Mouse (Mus musculus): ENCODE measurements around the gene Galk2. TPM values are rescaled to one million over a fixed set of nuclear protein-coding genes. Genes with fewer than 3 reads are reported as not detected.

The Galk2 gene
- polyA plus RNA-seq (2015; fragmentation: Nextera tagmentation; extraction: Ambion mirVana) = 37.7 and 41.4 TPM in 2 replicates

GRCm38 (mm10) chr2:125858521-125859280 is at the start of gene Galk2, which contains the start of gene Cops2:
Galk2 (plus strand) TSS chr2:125859109.
Cops2 (minus strand) TSS chr2:125859139.
- Histone ChIP-seq H3K4me2 (peak within 1 kb of the TSS; percentile 66), H3K4me3 (peak within 1 kb of the TSS; percentile 99), H3K27me3 (no peaks in the 10 kb centered on the region), H3K36me3 (no peaks in the 10 kb centered on the region), H3K9me3 (no peaks in the 10 kb centered on the region), H3K27ac (peak within 1 kb of the TSS; percentile 88), H3K4me1 (peaks cover 3% of the 10 kb centered on the region; the same call in 1 of the 2 replicates), H3K9ac (peak within 1 kb of the TSS; percentile 100)
- WGBS = under 1% methylated on average over 49 of the region's 54 CpGs
- ATAC-seq (ENCODE audit: insufficient number of reproducible peaks, insufficient read depth, low FRiP score, low TSS enrichment, low read depth) = peak; percentile 98

- ATAC-seq (ENCODE audit: insufficient number of reproducible peaks, insufficient read depth, low FRiP score, low TSS enrichment, low read depth) = no peak
- Histone ChIP-seq H3K27ac (peak overlapping the region; percentile 39; the same call in 1 of the 2 replicates), H3K36me3 (no peaks in the 10 kb centered on the region), H3K27me3 (no peaks in the 10 kb centered on the region), H3K4me2 (no peak overlapping the region), H3K9me3 (0 out of 2 replicates have a peak, but pooled peaks cover 5% of the 10 kb centered on the region), H3K9ac (no peak overlapping the region), H3K4me1 (peaks cover 6% of the 10 kb centered on the region; the same call in 1 of the 2 replicates), H3K4me3 (no peak overlapping the region)
- 28% methylated on average over 7 of the region's 7 CpGs for WGBS
Observed at GRCm38 (mm10) chr2:125809551-125809950, 49.4 kb upstream of the Galk2 start.

DNA sequence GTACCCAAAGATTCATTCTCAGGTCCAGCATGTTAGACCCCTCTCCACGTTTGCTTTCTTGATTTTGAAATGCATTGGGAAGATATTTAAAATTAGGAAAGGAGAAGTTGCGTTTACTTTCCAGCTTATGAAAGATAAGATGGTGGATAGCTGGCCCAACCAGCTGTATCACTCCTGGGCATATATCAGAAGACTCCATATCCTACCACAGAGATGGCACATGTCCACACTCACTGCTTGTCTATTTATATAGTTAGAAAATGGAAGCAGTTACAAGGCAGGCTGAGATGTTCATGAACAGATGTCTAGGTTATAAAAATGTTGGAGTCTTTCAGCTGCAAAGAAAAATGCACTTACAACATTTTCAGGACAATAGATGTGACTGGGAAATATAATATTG is 47.6 kb upstream of the Galk2 start:
- ATAC-seq (ENCODE audit: insufficient number of reproducible peaks, insufficient read depth, low FRiP score, low TSS enrichment, low read depth) = no peak
- H3K27me3 ChIP-seq = no peaks in the 10 kb centered on the region
- no peak overlapping the region for H3K27ac ChIP-seq
- H3K9me3 ChIP-seq = no peaks in the 10 kb centered on the region
- H3K4me2 ChIP-seq = no peak overlapping the region
- no peaks in the 10 kb centered on the region for H3K36me3 ChIP-seq
- H3K4me3 ChIP-seq = no peak overlapping the region
- no peak overlapping the region for H3K9ac ChIP-seq
- H3K4me1 ChIP-seq = peaks cover 6% of the 10 kb centered on the region; the same call in 1 of the 2 replicates
- 78% methylated on average over 2 of the region's 2 CpGs for WGBS

- WGBS = 69% methylated on average over 9 of the region's 9 CpGs
- H3K4me3 ChIP-seq = no peak overlapping the region
- H3K36me3 ChIP-seq = no peaks in the 10 kb centered on the region
- H3K27ac ChIP-seq = no peak overlapping the region
- peaks cover 5% of the 10 kb centered on the region; the same call in 1 of the 2 replicates for H3K4me1 ChIP-seq
- no peaks in the 10 kb centered on the region for H3K27me3 ChIP-seq
- H3K4me2 ChIP-seq = no peak overlapping the region
- no peak overlapping the region for H3K9ac ChIP-seq
- no peak for ATAC-seq (ENCODE audit: insufficient number of reproducible peaks, insufficient read depth, low FRiP score, low TSS enrichment, low read depth)
- H3K9me3 ChIP-seq = no peaks in the 10 kb centered on the region
Observed at GRCm38 (mm10) chr2:125813972-125814595, 44.8 kb upstream of the Galk2 start.

GRCm38 (mm10) chr2:125820397-125820796 is 38.5 kb upstream of the Galk2 start:
- no peaks in the 10 kb centered on the region for H3K27me3 ChIP-seq
- no peak overlapping the region for H3K4me2 ChIP-seq
- H3K9ac ChIP-seq = no peak overlapping the region
- H3K36me3 ChIP-seq = no peaks in the 10 kb centered on the region
- no peak overlapping the region for H3K4me3 ChIP-seq
- no peak for ATAC-seq (ENCODE audit: insufficient number of reproducible peaks, insufficient read depth, low FRiP score, low TSS enrichment, low read depth)
- H3K9me3 ChIP-seq = no peaks in the 10 kb centered on the region
- 82% methylated on average over 4 of the region's 4 CpGs for WGBS
- no peaks in the 10 kb centered on the region for H3K4me1 ChIP-seq
- no peak overlapping the region for H3K27ac ChIP-seq

DNA sequence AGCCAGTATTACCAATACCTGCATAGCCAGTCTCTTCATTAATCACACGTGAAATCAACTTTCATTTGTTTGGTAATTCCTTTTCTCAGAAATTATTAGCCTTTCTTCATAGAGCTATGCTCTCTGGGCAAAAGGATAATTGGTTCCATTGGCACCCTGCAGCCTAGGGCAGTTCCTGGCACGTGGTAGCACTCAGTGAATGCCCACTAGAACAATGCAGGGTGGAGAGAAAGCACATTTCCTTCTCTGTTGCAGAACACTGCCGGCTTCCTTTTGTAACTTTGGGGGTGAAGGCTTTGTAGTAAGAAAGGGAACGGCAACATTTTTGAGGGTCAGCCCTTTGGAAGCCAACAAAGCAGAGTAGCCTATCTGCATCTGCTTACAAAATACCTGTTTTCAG is 32.7 kb upstream of the Galk2 start:
- no peak overlapping the region for H3K4me2 ChIP-seq
- H3K9ac ChIP-seq = no peak overlapping the region
- ATAC-seq (ENCODE audit: insufficient number of reproducible peaks, insufficient read depth, low FRiP score, low TSS enrichment, low read depth) = no peak
- WGBS = 69% methylated on average over 4 of the region's 4 CpGs
- no peaks in the 10 kb centered on the region for H3K27me3 ChIP-seq
- no peaks in the 10 kb centered on the region for H3K9me3 ChIP-seq
- peaks cover 20% of the 10 kb centered on the region; the same call in 1 of the 2 replicates for H3K36me3 ChIP-seq
- no peak overlapping the region for H3K4me3 ChIP-seq
- no peaks in the 10 kb centered on the region for H3K4me1 ChIP-seq
- H3K27ac ChIP-seq = no peak overlapping the region

- no peak for ATAC-seq (ENCODE audit: insufficient number of reproducible peaks, insufficient read depth, low FRiP score, low TSS enrichment, low read depth)
- Histone ChIP-seq H3K4me2 (no peak overlapping the region), H3K27me3 (no peaks in the 10 kb centered on the region), H3K9me3 (no peaks in the 10 kb centered on the region), H3K4me1 (no peaks in the 10 kb centered on the region), H3K9ac (no peak overlapping the region), H3K27ac (no peak overlapping the region), H3K36me3 (peaks cover 35% of the 10 kb centered on the region), H3K4me3 (no peak overlapping the region)
- WGBS = 88% methylated on average over 4 of the region's 4 CpGs
Observed at GRCm38 (mm10) chr2:125827898-125828297, 31.0 kb upstream of the Galk2 start.

DNA sequence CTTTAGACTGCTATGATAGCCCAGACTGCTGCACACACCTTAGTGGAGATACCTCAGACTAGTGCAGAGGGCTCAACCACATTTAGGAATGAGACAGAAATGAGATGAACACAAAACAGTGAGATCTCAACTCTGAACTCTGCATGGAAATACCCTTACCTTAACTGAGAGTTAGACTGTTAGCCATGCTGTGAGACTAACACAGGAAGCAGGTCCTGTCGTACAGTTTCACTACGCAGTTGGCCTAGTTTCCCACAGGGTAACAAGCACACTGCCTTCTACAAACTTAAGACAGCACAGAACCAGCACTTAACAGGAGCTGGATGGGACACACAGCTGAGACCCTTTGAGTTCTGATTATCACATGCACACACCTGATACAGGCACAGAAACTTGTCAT is 29.0 kb upstream of the Galk2 start:
- Histone ChIP-seq H3K4me2 (no peak overlapping the region), H3K36me3 (peaks cover 51% of the 10 kb centered on the region), H3K27me3 (no peaks in the 10 kb centered on the region), H3K9ac (no peak overlapping the region), H3K27ac (no peak overlapping the region), H3K4me3 (no peak overlapping the region), H3K9me3 (no peaks in the 10 kb centered on the region), H3K4me1 (no peaks in the 10 kb centered on the region)
- ATAC-seq (ENCODE audit: insufficient number of reproducible peaks, insufficient read depth, low FRiP score, low TSS enrichment, low read depth) = no peak
- 91% methylated on average over 2 of the region's 2 CpGs for WGBS

DNA sequence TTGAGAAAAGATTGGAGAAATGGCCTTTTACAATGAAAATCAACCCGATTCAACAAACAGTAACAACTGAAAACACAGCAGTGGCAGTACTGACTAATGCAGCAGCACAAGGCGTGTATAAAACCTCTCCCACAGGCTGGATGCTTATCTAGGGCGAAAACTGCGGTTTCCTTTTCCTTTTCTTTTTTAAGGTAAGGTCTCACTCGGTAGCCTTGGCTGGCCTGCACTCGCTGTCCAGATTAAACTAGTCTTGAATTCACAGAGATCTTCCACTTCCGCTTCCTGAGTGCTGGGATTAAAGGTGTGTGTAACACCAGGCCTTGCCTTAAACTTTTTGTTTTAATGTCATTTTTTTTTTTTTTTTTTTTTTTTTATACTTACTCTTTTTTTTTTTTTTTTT is 20.8 kb upstream of the Galk2 start:
- no peak overlapping the region for H3K27ac ChIP-seq
- no peak overlapping the region for H3K4me3 ChIP-seq
- H3K9ac ChIP-seq = no peak overlapping the region
- no peaks in the 10 kb centered on the region for H3K4me1 ChIP-seq
- peaks cover 65% of the 10 kb centered on the region for H3K36me3 ChIP-seq
- no peak for ATAC-seq (ENCODE audit: insufficient number of reproducible peaks, insufficient read depth, low FRiP score, low TSS enrichment, low read depth)
- H3K4me2 ChIP-seq = no peak overlapping the region
- WGBS = 97% methylated on average over 7 of the region's 7 CpGs
- H3K9me3 ChIP-seq = no peaks in the 10 kb centered on the region
- no peaks in the 10 kb centered on the region for H3K27me3 ChIP-seq

GRCm38 (mm10) chr2:125838708-125839284 is 20.1 kb upstream of the Galk2 start:
- no peaks in the 10 kb centered on the region for H3K27me3 ChIP-seq
- no peak overlapping the region for H3K4me3 ChIP-seq
- H3K9ac ChIP-seq = no peak overlapping the region
- H3K9me3 ChIP-seq = no peaks in the 10 kb centered on the region
- peaks cover 61% of the 10 kb centered on the region for H3K36me3 ChIP-seq
- H3K4me2 ChIP-seq = no peak overlapping the region
- ATAC-seq (ENCODE audit: insufficient number of reproducible peaks, insufficient read depth, low FRiP score, low TSS enrichment, low read depth) = no peak
- 81% methylated on average over 2 of the region's 2 CpGs for WGBS
- H3K27ac ChIP-seq = no peak overlapping the region
- H3K4me1 ChIP-seq = no peaks in the 10 kb centered on the region

GRCm38 (mm10) chr2:125851237-125851636 is 7.7 kb upstream of the Galk2 start:
- no peaks in the 10 kb centered on the region for H3K27me3 ChIP-seq
- 87% methylated on average over 2 of the region's 2 CpGs for WGBS
- no peaks in the 10 kb centered on the region for H3K9me3 ChIP-seq
- no peak for ATAC-seq (ENCODE audit: insufficient number of reproducible peaks, insufficient read depth, low FRiP score, low TSS enrichment, low read depth)
- H3K9ac ChIP-seq = no peak overlapping the region
- H3K4me3 ChIP-seq = no peak overlapping the region
- H3K27ac ChIP-seq = no peak overlapping the region
- peaks cover 17% of the 10 kb centered on the region for H3K36me3 ChIP-seq
- no peak overlapping the region for H3K4me2 ChIP-seq
- H3K4me1 ChIP-seq = no peaks in the 10 kb centered on the region

All from embryonic facial prominence, embryonic 13.5 days (tissue).